Mouse (Mus musculus) liver, adult 2 months (tissue): ENCODE measurements around the gene Rab25.

ENCODE experiments used
- CTCF ChIP-seq: fragments of 200-500 bp; IDR thresholded peaks from 2 replicates; pipeline ENCODE4 v1.5.1; 2011; ENCODE audit warnings: low read depth, low read length, control low read depth
- POLR2A ChIP-seq: fragments of 200-500 bp; IDR thresholded peaks from 2 replicates; pipeline ENCODE4 v1.6.1; 2011; ENCODE audit warnings: low read length, control low read depth; ENCODE audit not compliant: insufficient read depth; ENCODE audit errors: extremely low read depth

- TF ChIP-seq CTCF (no peak), POLR2A (no peak)
Observed at GRCm38 (mm10) chr3:88556616-88557015, 8.5 kb upstream of the Rab25 start.
